Mouse (Mus musculus) left cerebral cortex, adult 9 months (tissue): Measurements from ENCODE around the gene Klhl29.

Experiments used
- DNase-seq, 2 experiments: peaks; one replicate each; pipeline ENCODE4 v3.0.0; 2022; ENCODE audit warnings: low spot score in 2 of 2

Klhl29 gene

DNA sequence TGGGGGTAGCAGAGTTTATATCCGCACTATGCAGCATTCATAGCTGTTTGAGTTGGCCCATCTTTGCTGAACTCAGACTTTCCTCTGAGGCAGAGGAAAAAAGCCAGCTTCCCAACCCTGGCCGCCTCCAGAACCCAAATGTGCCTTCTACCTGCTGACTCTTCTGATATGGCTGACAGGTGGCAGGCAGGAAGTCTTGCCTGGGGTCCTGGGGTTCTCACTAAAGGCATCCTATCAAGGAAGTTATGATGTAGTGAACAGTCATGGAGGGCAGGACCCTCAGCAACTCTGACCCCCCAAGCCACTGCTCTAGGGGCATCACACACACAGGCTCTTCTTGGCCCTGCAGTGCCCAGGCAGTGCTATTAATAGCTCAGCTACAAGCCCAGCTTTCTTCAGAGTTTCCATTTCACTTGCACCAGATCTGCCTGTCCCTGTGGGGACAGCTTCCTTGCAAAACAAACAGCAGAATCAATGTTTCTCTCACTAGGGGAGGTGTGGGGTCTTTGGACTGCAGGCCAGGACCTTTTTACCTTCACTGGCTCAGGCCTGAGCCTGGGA, 187.6 kb downstream of the Klhl29 start:
- no peak for DNase-seq

DNA sequence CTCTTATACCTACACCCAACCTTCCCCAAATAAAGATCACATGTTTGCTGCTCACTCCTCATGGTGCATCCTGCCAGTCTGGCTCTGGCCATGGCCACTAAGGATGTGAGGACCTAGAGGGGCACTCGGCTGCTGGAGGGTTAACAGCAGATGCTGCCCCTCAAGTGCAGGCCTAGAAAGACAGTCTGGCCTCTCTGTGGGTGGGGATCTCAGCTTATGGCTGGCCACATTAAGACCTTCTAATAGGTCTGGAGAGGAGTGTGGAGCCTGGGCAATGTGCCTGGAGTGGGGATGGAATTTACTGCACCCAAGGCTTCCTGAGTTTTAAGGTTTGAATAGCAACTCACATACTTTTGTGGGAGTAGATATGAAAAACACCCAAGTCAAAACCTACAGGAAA, 188.8 kb downstream of the Klhl29 start:
- no peak for DNase-seq

DNA sequence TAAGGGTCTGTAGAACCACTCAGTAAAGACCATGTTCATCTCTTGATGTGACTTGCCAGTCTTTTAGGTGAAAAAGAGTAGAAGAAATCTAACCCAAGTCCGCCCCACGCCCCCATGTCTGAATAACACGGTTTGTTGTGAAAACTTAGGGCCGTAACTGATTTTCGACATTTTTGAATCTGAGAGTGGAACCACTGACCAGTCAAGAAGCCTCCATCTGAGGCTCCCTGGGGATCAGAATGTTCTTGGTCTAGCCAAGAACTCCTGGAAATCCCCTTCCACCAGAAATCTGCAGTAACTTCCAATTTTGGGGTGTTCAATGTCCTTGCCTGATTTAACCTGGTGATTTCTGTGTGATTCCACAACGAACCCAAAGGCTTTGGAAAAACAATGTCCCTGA, 189.9 kb downstream of the Klhl29 start:
- no peak for DNase-seq

DNA sequence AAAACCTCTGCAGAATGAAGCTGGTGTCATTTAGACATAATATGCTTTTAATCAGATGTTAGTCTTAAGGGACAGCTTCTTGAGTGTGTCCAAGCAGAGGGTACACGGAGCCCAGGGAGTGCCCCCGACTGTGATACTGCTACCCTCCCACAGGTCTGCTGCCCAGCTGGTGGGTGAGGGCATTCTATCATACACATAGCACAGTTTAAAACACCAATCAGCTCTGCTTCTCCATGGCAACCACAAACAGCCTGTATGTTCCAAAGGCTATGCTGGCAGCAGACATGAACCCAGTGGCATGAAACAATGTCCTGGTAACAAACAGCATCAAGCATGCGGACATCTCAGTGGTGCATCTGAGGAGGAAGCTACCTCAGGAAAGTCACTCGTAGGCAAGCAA, 192.9 kb downstream of the Klhl29 start:
- DNase-seq, result no peak

DNA sequence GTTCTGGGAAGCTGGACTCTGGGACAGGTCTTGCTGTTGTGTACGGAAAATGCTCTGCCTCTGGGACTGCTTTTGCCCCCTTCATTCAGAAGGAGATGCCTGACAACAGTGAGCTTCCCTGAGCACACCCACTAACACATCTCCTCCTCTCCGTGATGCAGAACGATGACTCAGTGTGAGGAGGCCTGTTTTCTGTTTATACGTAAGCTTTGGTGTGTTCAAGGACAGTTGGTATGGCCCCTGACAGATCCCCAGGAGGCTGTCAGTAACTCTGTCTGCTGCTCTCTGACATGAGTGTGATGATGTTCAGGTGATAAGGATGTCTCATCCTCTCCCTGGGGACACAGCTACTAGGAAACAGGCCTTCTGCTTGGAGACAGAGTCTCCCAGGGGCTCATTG, 193.3 kb downstream of the Klhl29 start:
- DNase-seq, result peak in 1 of 2 experiments; percentile 44

DNA sequence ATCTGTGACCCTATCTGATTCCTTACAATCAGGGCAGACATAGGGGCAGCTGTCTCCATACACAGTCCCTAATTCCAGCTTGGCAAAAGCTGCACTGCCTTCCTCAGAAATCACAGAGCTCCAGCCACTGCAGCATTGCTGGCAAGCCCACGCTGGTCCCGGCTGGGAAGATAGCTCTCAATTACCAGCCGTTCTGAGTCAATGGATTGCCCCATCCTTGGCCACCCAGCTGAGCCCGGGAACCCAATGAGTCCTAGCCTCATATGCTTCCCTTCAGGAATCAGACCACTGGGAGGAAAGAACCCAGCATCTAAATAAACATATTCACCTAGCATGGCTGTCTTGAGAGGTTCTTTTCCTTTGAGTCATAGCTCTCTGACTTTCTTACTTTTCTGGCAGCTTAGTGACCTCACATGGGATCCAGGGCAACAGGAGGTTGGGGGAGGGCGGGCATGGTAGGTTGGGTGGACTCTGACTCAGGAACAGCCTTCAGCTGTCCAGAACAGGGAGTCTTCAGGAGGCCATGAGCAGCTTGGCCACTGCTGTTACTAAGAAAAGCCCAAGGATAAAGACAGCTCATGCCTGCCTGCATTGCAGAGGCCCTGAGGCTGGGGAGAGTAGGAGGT, 198.7 kb downstream of the Klhl29 start:
- no peak for DNase-seq

DNA sequence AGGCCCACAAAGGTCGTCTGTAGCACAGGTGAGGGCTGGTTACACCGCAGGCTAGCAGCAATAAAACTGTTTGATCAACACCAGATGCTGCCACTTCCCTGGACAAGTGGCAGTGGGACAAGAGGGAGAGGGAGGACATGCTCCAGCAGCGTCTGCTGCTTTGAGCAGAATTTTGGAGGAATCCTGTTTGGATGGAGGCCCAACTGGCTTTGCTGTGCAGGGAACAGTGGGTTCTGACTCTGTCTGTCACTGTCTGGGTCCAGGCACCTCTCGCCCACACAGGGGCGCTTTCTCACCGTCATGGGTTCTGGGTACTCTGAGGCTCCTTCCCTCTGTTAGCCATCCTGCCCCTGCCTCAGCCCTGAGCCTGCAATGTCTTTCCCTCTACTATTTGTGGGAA, 209.3 kb downstream of the Klhl29 start:
- no peak for DNase-seq

DNA sequence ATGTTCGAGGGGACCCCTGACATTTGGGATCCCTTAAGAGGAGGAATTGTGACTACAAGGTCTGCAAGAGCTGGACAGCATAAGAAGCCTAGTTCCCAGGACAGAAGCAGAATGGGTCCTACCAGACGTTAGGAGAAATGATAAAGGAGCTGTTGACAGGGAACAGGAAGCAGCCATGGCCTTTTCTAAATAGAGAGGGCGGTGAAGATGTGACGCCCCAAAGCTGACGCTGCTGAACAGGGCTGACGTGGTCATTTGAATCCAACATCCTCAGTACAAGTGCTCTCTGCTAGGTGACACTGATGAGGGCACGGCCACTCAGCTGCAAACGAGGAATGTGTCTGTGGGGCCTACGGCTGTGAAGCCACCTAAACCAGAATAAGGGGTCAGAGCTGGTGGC, 210.1 kb downstream of the Klhl29 start:
- DNase-seq, result no peak

DNA sequence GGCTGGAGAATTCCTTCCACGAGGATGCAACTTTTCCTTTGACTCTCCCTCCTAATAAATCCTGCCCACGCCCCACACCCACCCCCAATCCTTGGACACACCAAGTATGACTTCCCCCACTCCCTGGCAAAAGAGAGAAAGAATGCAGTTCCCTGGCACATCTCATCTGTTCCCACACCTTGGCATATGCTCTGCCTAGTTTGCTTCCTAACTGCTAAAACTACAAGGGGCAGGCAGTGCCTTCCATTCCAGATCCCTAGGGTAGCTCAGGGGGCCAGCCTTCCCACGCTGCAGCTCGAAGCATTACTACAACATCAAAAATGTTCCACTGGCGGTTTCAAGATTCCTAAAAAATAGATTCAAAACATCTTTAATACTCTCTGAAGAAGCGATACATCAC, 212.8 kb downstream of the Klhl29 start:
- DNase-seq, result peak in 1 of 2 experiments; percentile 54

DNA sequence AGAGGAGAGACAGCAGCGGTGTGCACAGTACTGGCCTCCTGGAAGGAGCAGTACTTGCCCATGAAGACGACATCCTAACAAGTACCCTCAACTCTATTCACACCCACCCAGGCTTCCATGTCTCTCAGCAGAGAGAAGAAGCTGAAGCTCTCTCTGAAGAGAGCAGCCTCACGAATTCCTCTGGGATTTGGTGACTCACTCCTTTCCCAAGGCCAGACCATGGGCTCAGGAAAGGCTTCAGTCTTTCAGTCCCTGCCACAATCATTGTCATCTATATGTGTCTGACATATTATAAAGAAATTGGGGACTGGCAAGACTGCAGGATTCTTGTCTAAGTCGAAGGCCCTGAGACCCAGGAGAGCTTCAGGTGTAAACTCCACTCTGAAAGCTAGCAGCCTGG, 213.9 kb downstream of the Klhl29 start:
- no peak for DNase-seq

DNA sequence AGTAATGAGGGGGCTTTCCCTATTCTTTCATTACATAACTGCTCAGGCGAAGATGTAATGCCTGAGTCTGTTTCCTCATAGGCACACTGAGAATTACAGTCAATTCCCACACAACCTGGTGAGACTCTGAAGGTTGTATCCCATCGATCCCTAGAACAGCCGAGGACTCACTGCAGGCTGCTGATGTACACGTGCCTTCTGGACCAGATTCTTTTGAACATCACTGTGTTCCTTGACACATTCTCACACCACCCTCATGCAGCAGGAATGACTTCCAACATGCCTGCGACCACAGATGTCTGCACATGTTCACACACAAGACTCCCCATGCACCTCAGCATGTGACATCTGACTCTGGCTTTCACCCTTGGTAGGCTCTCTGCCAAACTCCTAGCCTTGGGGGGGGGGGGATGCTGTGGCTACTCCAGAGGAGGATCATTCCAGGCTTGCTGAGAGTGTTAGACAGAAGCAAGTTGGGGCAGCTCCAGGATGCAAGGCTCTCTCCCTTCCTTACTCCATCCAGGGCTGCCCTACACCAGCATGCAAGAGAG, 217.5 kb downstream of the Klhl29 start:
- no peak for DNase-seq

DNA sequence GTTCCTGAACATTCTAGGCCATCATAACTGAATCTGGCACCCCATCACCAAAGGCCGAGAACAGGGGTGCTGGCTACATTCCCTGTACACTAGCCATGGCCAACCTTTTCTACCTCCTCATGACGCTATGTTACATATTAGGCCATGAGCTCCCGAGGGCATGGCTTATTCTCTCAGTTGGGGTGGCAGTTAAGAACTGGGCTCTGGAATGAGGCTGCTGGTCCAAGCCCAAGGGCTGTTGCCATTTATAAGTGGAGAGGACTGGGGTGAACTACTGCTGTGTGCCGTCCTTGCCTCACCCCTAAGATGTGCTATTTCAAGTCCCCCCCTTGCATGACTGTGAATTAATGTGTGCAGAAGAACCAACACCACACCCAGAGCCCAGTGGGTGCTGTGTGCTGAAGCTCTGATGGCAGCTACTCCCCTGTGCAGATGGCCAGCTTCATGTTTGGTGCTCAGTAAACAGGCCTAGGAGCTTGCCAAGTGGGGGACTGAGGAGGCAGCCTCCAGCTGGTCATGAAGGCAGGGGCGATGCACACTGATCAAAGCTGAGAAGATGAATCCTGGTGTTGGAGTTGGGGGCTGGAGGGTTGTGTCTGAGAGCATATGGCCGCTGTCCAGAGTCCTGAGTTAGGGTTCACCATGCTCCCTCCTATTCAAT, 218.3 kb downstream of the Klhl29 start:
- DNase-seq, result peak; percentile 54 to 81

DNA sequence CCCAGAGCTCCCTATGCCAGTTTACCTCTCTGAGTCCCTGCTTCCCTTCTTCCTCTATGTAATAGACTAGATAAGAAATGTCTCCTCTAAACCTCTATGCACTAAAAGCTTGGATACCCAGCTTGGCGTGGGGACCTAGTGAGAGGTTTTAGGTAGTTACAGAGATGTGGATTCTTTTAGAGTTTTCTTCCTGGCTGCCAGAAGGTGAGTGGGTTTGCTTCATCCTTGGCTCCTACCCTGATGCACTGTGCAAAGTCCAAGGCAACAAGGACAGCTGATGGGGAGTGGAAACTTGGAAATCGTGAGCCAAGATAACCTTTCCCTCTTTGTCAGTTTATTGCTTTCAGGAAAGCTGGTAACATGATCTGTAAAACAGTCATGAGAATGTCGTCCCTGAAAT, 220.3 kb downstream of the Klhl29 start:
- peak in 1 of 2 experiments; percentile 51 for DNase-seq

DNA sequence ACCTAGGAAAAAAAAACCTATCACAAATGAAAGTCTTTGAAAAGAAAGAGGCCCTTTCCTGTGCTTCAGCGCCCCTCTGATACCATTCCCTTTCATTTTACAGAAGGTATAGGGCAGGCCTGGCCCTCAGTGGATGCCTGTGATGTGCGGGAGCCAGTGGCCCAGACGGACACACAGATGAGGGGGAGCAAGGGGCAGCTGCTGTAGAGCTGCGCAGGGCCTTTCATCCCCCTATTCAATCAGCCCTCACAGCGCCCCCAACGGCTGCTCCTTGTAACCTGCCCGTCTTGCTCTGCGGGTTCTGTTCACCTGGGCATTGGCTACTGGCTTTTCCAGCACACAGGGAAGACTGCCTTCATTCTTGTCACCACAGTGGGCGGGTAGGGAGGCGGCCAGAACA, 223.6 kb downstream of the Klhl29 start:
- no peak for DNase-seq

DNA sequence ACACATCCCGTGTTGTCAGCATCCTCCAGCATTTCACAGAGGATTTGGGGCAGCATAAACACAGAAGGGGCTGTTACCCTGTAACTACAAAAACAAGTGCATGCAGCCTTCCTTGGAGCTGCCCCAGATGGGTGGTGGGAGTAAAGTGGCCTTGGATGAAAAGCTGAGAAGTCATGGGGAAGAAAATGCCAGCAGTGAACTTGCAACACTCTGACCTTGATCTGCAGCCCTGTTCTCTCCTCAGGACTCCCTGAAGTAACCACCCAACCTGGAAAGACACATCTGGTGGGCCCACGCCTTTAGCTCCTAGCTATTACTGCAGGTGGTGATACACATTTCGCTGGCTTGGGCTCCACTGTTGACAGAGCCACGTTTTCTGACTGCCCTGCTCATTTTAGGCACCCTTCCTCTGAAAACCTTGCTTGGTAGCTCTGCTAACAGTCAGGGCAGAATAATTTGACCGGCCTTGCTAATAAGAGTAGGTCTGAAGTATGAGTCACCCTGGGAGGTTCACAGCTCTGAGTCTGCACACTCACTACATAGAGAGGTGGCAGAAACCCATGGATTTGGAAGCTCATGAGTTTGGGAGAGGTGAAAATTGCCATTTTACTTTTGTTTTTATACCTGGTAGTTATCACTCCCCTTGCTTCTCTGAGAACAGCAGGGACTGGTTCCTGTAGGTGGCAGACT, 228.0 kb downstream of the Klhl29 start:
- DNase-seq, result no peak

DNA sequence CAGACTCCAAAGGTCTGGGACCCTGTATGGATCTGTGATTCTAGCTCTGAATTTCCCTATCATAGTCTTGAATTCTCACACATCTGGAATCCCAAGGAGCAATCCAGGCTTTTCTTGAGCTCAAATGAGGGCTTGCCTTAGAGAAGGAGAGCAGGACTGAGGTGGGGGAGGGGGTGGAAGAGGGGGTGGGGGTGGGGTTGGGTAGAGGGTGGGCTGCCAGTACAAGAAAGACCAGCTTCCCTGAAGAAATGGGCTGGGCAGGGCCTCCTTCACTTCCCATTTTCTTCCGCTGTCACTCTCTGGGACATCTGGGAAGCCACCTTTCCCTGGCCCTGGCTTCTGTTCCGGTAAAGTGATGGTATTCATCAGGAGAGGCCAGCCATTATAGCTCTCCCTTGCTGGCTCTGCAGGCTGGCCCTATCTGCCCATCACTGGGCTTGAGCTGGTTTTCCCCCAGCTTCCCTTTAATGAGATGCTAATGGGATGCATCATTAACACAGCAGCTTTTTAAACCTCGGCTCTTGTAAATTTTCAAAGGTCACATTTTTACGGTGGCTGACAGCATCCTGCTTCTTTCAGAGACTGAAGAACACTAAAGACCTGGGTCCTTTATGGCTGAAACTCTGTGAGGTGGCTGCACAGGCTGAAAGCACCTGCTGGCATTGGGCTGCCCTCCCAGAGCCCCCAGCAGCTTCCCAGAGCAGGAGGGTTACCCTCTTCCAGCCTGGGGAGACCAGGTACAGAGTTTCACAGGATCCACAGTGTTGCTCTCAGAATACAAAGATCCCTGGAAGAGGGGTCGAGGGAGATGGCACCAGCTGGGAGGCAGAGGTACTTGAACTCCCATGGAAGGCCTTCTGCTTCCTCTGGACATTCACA, 231.3 kb downstream of the Klhl29 start:
- DNase-seq, result no peak

DNA sequence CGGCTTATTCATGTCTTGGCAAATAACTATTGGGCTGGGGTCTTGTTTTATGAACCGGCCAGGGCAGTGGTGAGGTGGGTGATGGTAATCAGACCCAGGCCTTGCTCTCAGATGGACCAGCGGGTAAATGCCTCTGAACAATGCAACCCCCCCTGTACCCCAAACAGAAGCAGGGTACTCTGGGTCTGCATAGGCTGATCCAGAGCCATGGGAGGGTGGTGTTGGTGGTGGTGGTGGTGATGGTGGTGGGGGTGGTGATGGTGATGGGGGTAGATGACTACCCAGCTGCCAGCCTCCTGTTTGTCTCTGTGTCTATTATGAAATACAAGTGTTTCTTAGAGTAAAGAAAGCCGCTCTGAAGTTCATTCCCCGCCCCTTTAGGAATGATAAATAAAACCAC, 232.3 kb downstream of the Klhl29 start:
- no peak for DNase-seq

DNA sequence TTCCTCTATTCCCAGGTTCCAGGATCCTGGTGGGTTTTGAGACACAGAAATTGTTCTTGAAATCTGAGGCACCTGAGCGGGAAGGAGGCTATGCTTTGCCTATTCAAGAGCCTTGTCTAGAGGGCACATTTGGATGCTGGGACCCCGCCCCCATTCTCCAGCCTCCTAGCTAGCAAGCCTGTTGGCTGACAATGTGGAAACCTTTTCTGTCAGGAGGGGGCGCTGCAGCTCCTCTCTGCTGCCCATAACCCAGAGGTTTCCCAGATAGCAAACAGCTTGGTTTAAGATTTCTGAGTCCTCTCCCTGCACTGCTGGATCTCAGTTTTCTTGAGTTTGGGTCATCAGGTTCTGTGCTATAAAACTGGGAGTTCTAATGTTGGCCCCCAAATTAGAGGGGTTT, 232.7 kb downstream of the Klhl29 start:
- DNase-seq, result peak; percentile 73 to 92

DNA sequence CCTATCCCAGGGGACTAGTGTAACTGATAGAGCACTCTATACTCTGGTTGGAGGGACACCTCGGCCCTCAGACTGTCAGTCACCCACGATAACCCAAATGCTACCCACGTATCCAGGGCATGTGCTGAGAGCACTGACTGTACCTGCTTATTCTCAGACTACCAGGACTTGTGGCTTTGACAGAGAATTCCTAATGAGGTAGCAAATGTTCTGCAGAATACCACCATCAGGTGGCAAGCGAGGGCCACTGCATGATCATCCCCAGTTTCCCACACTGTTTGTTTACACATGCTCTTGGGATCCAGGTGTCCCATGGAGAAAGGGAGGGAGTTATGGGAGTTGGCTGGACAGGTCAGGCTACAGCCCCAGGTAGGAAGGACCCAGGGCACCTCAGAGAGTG, 234.4 kb downstream of the Klhl29 start:
- DNase-seq, result no peak

DNA sequence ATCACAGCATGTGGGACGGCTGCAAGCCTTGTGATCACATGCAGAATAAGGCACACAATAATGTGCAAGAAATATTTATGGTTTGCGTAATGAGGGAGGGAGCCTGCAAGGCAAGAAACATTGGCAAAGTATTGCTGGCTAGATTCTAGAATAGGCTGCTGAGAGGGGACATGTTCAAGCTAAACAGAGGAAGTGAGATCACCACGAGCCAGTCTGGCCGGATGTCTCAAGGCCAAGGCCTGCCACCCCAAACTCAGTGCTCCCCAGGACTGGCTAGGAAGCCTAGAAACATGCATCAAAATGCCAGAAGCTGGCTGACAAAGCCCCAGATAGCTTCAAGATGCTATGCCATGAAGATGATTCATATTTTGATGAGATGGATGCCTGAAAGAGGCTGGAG, 236.2 kb downstream of the Klhl29 start:
- no peak for DNase-seq

DNA sequence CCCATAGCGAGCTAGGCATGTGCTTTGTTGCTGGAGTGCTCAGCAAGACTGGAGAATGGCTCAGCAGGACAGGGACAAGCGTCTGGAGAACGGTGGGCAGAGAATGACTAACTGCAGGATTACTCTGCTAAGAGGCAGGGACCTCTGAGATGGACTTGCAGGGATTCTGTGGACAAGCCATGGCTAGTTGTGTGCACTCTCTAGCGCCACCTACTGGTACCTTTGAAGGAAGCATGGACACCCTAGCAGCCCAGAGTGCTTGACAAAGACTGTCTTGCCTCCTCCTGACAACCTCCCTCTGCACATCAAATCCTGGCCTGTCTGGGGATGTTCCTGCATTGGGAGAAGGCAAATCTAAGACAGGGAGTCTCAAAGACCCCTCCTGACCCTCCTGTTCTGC, 239.2 kb downstream of the Klhl29 start:
- DNase-seq, result peak in 1 of 2 experiments; percentile 71

DNA sequence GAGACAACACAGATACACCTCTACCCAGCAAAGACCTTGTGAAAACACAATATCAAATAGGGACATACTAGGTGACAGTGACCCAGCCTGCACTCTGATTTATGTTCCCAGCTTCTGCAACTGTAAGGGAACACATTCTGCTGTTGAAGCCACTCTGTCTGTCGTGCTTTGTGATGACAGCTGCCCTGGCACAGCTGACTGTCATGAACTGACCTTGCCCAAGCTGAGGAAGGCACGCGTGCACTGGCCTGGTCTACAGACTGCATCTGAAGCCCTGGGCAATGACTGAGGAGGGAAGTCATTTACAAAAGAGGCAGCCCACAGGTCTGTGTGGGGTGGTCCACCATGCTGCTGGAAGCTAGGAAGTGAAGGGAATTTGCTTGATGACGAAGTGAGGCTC, 246.3 kb downstream of the Klhl29 start:
- DNase-seq, result no peak
